Mouse (Mus musculus): ENCODE measurements around the gene Pes1.

Pes1 gene

DNA sequence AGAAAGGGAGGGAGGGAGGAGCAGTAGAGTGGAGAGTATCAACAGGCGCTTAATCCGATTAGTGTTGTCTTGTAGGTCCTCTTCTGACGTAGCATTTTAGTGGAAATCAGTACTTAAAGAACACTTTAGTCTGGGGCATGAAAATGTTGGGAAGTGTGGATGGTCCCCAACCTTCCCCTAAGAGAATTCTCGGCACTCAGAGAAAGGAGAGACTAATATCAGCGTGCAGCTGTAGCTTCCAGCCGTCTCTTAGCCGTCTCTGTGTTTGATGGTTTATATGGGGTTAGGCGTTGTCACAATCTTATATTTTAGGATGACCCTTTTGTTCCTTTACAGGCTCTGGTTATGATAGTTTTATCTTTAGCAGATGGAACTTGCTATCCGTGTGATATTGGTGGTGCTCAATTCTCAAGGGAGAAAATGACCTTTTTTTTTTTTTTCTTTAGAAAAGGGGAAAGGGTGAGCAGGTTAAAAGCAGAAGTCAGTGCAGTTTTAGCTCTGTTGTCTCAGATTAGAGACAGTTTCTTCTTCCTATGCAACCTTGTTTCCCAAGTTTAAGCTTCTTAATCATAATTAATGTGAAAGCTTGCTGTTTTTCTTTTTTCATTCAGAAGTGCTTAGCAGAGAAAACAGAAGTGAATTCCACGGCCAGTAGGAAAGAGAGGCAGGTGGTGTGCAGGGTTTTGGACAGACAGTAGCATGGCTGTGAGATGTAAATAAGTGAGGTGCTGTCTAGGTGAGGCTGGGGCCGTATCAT, 819 bp downstream of the Pes1 start:
- no peak for DNase-seq (ENCODE audit: low spot score)

DNA sequence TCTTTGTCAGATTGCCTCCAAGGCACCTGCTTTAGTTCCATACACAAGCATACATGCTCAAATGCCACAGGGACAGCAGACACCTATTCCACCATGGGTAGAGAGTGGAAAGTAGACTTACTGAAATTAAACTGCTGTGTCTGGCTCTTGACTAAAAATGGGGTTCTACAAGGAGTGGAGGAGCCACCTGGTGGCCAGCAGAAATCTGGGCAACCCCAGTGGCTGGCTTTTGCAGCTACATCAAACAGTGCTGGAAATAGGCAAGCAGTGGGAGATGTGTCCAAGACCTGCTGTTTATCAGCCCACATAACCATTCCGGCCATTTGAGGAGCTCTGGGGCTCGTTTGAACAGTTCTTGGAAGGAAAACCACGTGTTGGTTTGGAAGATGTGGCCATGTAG, 6.1 kb downstream of the Pes1 start:
- DNase-seq (ENCODE audit: low spot score) = no peak

DNA sequence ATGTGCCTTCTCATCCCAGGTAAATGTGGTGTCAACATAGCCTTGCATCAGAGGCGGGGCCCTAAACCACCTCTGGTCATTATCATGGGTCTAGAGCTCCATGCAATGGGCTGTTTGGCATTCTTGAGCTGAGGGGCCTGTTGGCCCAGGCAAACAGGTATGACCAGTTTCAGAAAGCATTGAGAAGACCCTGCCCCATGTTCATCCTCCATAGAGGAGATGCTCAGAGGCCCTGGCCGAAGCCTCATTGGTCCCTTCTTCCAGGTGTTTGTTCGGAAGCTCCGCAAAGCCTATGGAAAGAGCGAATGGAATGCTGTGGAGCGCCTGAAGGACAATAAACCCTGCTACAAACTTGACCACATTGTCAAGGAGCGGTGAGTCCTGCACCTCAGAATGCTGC, 6.6 kb downstream of the Pes1 start:
- DNase-seq (ENCODE audit: low spot score) = no peak

DNA sequence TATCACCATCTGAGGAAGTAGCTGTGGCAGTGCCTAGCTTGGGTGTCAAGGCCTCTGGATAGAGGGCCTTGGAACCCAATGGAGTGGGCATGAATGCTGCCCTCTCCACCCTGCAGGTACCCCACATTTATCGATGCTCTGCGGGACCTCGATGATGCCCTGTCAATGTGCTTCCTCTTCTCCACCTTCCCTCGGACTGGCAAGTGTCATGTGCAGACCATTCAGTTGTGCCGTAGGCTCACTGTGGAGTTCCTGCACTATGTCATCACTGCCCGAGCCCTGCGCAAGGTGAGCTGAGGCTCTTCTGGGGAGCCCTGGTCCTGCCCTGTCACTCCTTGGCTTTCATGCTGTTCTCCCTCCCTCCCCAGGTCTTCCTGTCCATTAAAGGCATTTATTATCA, 9.3 kb downstream of the Pes1 start:
- peak; percentile 1 for DNase-seq (ENCODE audit: low spot score)

DNA sequence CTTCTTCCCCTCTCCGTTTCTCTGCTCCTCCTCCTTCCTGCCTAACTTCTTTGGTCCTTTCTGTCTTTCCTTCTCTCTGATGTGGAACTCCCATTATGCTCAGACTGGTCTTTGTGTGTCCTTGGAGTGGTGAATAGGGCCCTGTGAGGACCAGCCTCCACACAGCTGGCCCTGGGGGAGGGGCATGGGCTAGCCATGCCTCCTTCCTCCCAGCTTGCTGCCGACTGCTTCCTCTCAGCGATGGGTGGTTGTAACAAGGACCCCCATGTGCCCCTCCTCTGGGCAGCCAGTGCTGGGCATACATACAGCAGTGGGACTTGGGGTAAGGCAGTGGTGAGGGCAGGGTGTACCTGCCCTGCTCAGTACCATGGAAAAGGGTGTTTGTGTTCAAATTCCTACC, 10.5 kb downstream of the Pes1 start:
- DNase-seq (ENCODE audit: low spot score) = no peak

DNA sequence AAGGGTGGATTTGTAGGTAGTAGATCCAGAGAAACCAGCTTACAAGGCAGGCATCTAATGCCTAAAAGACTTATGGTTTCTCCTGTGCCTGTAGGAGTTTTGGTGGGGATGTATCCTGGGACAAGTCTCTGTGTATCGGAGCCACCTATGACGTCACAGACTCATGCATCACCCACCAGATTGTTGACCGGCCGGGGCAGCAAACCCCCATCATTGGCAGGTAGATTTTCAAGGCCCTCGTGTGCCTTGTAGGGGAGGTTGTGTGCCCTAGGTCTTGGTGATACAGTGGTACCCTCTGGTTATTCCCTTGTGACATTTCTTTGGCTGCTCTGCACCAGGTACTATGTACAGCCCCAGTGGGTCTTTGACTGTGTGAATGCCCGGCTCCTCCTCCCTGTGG, 12.9 kb downstream of the Pes1 start, which contains the start of gene 4930556J24Rik:
4930556J24Rik (minus strand) TSS at position 101 of the 400 bp plus-strand sequence.
- DNase-seq (ENCODE audit: low spot score) = no peak

DNA sequence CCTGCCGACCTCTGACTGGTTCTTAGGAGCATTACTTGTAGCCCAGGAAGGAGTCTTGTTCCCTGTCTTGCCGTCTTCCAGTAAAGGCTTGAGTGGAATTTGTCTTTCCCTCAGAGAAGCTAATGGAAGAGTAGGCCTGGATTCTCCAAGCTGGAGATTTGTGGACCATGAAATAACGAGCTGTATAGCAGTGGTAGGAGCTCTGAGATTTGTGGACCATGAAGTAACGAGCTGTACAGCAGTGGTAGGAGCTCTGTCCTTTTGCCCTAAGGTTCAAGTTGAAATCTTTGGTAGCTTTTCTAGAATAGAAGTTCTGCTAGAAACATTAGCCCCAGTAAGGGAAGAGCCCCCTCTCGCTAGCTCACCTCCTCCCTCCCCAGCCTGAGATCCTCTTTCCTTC, 14.6 kb downstream of the Pes1 start:
- no peak for DNase-seq (ENCODE audit: low spot score)

DNA sequence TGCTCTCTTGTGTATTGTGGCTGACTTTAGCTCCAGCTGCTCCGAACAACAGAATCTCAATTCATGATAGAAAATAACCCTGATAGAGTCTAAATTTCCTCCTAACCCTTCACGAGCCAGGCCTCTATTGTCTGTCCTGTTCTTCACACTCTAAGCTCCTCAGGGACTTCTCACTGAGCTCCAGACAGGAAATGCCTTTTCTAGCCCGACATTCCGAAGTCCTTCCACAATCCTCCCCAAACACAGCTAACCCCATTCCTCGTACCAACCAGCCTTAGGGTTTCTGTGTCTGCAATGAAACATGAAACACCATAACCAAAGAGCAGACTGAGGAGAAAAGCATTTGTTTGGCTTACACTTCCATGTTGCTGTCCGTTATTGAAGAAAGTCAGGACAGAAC, 17.8 kb downstream of the Pes1 start:
- no peak for DNase-seq (ENCODE audit: low spot score)

DNA sequence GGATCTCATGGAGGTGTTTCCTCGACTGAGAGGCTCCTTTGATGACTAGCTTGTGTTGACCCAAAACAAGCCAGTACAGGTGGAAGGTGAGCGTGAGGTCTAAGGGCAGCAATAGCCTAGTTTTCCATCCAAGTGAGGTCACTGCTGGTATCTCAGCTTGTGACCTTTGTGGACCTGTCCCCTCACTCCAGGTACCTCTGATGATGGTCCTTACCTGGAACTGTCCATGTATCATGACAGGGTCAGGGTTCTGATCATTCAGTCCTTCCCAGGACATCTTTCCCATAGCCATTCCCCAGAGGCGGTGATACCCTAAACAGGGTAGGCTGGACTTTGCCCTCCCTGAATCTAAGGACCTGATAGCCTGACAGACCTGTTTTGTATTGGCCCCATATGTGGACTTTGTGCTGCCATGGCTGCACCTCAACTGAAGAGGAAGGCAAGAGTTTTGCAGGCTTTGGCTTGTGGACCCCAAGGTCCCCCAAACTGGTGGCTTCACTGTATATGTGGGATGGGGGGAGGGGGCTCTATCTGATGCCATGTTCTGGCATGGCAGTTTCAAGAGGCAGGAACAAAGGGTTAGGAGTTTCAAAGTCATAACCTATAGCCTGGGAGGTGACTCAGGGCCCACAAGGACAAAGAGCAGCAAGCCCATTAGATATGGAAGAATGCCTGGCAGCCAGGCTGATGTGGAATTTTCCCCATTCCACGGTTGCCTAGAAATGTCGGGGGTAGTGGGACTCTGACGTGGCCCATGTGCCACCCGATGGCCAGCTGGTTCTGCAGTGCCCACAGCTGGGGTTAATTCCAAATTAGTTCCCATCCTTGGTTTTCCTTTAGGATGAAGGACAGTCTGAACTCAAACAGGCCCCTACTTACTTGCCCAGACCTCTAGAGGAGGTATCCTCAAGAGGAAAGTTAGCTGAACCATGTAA, 18.8 kb downstream of the Pes1 start:
- DNase-seq (ENCODE audit: low spot score) = no peak

DNA sequence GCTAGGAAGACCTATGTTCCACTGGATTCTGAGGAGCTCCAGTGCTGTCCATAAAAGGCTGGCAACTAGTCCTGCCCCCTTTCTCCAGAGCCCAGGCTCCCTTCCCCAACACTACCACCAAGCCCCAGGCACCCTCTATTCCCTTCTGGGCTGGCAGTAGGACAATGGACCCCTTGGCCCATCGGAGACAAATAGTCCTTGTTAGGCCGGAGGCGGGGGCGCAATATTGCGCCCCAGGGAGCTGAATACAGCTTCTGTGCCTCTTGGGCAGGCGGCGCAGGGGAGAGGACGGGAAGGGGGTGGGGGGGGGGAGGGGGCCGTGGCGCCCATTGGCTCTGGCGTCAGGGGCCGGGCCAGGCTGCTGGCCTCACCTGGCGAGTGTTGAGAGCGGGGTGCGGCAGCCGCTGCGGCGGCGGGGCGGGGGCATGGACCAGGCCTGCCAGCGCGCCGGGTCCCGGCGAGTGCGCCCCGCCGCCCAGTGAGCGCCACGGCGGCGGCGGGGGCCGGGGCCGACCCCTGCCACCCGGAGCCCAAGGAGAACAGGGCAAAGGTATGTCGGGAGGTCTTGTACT, 19.6 kb downstream of the Pes1 start, which contains the start of gene Gal3st1:
Gal3st1 (plus strand) TSS at position 346 of the 572 bp plus-strand sequence.
- DNase-seq (ENCODE audit: low spot score) = peak; percentile 39

DNA sequence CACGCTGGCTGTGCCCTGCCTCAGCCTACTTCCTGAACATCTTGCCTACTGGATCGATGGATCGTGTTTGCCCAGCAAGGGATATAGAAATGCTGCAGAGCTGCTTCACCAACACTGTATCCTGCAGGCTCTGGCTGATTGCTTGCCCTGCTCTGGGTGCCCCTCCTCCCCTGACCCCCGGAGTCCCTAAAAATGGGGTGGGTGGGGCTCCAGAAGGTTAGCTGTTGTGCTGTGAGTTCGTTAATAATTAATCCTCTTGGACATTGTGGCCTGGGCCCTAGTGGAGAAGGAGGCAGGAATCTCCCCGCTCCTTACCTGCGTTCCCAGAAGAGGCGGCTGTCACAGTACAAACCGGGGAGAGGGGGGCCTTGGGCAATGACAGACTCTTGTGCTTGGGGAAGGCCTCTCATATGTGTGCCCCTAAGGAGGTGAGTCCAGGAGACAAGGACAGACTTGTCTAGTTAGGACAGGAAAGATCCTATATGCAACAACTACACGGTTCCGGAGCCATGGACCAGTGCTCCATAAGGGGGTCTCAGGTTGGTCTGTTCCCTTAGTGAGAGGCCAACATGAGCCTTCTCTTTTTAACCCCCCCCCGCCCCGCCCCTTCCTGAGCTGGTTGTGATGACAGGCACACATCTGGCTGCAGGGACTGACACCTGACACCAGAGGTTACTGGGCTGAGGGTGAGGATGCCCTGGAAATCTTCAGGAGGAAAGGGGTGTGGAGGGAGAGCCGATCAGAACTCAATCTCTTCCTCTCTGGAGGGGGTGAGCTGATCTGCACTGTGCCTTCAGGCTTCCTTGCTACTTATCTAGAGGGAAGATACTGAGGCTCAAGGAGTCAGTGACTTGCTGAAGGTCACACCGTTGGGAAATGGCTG, 20.3 kb downstream of the Pes1 start:
- DNase-seq (ENCODE audit: low spot score) = no peak

DNA sequence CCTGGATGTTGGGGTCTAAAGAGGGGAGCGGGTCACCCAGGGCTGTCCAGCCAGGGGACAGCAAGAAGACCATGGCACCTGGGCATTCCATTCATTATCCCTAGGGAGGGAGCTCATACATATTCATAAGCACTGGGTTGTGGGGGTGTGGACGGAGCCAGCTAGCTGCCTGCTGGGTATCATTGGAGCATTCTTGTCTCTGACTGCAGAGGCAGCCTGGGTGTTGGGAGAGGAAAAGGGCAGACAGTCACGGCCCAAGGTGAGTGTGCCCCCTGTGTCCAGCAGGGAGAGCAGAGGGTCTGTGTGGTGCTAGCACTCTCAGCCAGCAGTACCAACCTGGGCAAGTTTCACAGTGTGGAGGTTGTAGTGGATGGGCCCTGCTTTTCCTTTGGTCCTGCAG, 26.0 kb downstream of the Pes1 start:
- DNase-seq (ENCODE audit: low spot score) = no peak

DNA sequence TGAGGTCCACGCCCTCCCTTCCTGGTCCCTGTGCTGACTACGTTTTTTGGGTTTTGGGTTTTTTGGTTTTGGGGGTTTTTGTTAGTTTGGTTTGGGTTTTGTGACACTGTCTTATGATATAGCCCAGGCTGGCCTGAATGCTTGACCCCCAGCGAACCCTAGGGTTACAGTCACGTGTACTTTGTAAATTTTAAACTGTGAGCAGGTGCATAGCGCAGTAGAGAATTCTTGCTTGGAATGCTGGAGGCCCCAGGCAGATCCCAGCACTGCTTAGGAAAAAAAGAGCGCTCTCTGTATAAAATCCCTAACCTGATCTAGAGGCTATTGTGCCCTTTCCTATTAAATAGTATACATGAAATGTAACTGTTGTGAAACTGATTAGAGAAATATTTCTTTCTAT, 29.4 kb downstream of the Pes1 start:
- DNase-seq (ENCODE audit: low spot score) = no peak

DNA sequence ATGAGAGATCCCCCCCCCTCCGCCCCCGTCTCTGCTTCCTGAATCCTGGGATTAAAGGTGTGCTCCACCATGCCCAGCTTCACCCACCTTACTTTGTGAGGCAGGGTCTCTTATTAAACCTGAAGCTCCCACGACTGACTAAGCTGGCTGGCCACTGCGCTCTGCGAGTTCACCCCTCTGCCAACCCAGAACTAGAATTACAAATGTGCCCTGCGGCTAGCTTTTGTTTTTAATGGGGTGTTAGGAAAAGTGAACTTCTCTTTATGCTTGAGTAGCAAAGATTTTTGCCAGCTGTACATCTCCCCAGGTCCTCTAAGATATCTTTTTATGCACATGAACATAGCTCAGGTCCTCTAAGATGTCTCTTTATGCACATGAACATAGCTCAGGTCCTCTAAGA, 30.1 kb downstream of the Pes1 start:
- no peak for DNase-seq (ENCODE audit: low spot score)

DNA sequence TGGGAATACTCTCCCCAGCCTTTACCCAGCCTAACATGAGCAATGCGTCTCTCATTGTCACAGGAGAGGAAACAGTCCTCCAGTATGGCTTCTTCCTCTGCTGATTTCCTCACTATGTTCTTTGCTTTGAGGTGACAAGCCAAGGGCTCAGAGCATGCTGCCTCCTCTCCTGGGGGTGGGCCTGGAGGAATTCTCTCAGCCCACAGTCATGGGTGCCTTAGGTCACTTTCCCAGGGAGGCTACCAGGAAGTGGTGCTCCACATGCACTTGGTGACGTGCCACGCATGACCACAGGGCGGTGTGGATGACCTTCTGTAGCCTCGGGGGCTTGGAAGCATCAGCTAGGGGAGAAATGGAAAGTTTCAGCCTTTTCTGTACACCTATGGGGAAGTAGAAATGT, 31.7 kb downstream of the Pes1 start:
- DNase-seq (ENCODE audit: low spot score) = no peak

DNA sequence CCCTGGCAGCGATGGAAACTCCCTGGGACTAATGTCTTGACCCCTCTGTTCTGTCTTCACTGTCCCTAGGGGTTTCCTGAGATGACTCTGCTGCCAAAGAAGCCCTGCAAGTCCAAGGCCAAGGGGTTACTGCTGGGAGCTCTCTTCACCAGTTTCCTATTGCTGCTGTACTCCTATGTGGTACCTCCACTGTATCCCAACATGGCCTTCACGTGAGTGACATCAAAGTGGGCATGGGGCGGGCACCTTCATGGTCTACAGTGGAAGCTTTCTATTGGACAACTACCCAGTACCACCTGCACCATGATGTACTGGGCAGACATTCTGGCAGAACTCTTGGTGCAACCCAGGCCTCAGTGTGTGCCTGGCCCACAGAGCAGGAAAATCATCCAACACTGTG, 33.1 kb downstream of the Pes1 start:
- no peak for DNase-seq (ENCODE audit: low spot score)

DNA sequence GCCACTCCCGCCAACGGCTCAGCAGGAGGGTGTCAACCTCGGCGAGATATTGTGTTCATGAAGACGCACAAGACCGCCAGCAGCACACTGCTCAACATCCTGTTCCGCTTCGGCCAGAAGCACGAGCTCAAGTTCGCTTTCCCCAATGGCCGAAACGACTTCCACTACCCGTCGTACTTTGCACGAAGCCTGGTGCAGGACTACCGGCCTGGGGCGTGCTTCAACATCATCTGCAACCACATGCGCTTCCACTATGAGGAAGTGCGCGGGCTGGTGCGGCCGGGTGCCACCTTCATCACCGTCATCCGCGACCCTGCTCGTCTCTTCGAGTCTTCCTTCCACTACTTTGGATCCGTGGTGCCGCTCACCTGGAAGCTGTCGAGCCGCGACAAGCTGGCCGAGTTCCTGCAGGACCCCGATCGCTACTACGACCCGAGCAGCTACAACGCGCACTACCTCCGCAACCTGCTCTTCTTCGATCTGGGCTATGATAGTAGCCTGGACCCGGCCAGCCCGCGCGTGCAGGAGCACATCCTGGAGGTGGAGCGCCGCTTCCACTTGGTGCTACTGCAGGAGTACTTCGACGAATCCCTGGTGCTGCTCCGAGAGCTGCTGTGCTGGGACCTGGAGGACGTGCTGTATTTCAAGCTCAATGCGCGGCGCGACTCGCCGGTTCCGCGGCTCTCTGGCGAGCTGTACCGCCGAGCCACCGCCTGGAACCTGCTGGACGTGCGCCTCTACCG, 34.4 kb downstream of the Pes1 start:
- no peak for DNase-seq (ENCODE audit: low spot score)

DNA sequence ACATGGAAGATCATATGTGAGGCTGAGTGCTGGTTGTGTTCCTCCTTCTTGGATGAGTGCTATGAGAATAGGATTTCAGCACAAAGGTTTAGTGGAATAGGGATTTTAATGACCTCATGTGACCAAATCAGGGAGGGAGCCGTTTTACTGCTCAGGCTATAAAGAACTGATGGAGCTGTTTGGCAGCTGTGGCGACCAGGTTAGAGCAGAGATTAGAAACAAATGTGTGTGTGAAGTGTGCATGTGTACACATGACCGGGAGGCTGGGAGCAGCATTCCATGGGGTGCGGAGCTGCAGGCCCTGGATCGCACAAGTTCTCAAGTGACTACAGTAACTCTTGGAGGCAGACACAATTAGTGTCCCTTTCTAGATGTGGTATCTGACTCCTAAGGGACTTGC, 35.8 kb downstream of the Pes1 start:
- no peak for DNase-seq (ENCODE audit: low spot score)

DNA sequence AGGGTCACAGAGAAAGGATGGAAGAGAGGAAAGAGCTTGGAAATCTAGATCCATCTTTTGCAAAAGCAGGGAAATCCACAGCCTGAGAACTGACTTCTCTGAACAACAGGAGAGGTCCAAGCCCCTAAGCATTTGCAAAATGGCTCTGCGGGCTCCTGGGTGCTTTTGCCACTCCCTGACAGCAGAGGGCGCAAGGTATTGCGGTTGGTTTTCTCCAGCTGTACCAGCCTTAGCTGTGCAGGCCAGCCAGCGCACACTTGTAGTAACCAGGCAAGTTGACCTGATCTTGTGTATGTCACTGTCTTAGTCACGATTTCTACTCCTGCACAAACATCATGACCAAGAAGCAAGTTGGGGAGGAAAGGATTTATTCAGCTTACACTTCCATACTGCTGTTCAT, 37.8 kb downstream of the Pes1 start:
- peak; percentile 68 for DNase-seq (ENCODE audit: low spot score)

DNA sequence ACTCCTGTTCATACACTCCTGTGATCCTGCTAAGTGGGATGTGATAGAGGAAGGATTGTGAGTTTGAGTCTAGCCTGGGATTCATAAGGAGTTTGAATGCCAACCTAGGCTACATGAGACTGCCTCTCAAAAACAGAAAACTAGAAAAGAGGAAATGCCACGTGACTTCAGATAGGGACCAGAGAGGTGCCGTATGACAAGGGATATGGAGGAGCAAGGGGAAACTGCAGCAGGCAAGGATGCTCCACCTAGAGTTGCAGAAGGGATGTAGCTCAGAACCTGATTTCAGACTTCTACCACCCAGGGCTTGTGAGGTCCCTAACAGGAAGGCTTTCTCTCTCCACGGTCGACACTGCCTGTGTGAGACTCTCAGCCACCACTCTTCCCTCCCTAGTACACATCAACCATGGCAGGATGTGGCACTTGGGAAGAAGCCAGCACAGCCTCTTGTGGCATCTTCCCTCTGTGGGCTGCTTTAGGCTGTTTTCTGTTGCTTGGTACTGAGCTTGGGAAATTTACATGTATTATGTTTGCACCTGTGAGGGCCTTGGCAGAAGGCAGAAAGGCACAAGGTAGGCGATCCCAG, 41.5 kb downstream of the Pes1 start:
- DNase-seq (ENCODE audit: low spot score) = no peak

DNA sequence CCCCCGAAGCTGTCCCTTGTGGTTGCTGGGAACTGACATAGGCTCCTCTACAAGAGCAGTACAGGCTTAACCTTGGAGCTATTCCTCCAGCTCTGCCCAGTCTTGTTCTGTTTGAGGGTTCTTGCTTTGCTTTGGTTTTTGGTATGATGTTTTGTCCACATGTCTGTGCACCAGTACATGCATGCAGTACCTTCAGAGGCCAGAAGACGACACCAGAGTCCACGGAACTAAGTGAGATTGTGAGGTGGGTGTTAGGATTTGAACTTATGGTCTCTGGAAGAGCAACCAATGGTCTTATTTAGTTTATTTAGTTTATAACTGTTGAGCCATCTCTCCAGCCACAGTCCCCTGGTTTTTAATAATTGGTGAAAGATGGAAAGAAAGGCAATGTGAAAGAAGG, 42.7 kb downstream of the Pes1 start:
- DNase-seq (ENCODE audit: low spot score) = no peak

Data from urinary bladder, postnatal 14 days (tissue).